Mouse (Mus musculus) erythroblast, embryonic 14.5 days (primary cell): Measurements from ENCODE around the gene Pan3.

Experiments
- GATA1 ChIP-seq: IDR thresholded peaks from 2 replicates; pipeline ENCODE4 v1.6.1; 2012; ENCODE audit warnings: low read length, inconsistent platforms, mixed read lengths
- TAL1 ChIP-seq: IDR thresholded peaks from 3 replicates; pipeline ENCODE4 v1.6.1; 2012; ENCODE audit warnings: low read length, inconsistent platforms, mixed read lengths

- TF ChIP-seq TAL1 = no peak
- no peak for TF ChIP-seq GATA1
These were observed 3.0 kb downstream of the Pan3 start for GRCm38 (mm10) chr5:147432927-147433326.
